Mouse (Mus musculus) embryo, embryonic 11 days (tissue): Measurements from ENCODE around the gene Ninl.

Experiments
- DNase-seq: peaks from one replicate; pipeline ENCODE4 v3.0.0-alpha.2; 2015

Gene Ninl

GRCm38 (mm10) chr2:150995324-150995723 is 43.9 kb downstream of the Ninl start:
- DNase-seq: no peak

GRCm38 (mm10) chr2:150991050-150991449 is 48.1 kb downstream of the Ninl start:
- no peak for DNase-seq

DNA sequence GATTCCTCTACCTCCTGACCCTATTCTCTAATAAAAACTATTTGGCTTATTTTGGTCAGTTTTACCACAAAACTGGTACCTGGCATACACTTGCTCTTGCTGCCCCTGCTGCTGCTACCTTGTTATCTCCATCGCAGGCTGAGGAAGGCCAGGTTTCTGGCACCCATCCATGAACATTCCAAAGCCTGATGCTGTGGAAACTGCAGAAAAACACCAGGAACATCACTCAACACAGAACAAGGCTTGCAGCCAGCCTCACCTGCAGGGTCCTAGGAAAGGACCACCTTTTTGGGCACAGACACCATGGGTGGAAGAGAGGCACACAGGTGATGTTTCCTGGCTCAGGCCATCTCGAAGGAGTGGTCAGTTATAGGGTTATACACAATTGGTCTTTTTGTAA is 48.7 kb downstream of the Ninl start:
- no peak for DNase-seq

DNA sequence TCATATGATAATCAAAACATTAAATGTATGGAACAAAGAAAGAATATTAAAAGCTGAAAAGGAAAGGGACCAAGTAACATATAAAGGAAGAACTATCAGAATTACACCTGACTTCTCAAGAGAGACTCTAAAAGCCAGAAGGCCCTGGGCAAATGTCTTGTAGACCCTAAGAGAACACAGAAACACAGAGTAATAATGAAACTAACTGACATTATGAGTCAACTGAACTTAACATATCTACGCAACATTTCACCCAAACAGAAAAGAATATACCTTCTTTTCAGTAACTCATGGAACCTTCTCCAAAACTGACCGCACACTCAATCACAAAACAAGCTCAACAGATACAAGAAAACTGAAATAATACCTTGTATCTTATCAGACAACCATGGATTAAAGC is 53.8 kb downstream of the Ninl start:
- no peak for DNase-seq

GRCm38 (mm10) chr2:150982051-150982450 is 57.1 kb downstream of the Ninl start:
- DNase-seq: no peak

GRCm38 (mm10) chr2:150981524-150981923 is 57.7 kb downstream of the Ninl start:
- DNase-seq: no peak

GRCm38 (mm10) chr2:150979861-150980620 is 59.1 kb downstream of the Ninl start:
- DNase-seq: no peak

- DNase-seq: no peak
Measured at GRCm38 (mm10) chr2:150978791-150979190, 60.4 kb downstream of the Ninl start.

- DNase-seq: no peak
Measured at GRCm38 (mm10) chr2:150977676-150978075, 61.5 kb downstream of the Ninl start.

GRCm38 (mm10) chr2:150976871-150977270 is 62.3 kb downstream of the Ninl start:
- DNase-seq: no peak

- DNase-seq: no peak
Measured at GRCm38 (mm10) chr2:150973401-150974115, 65.6 kb downstream of the Ninl start.

GRCm38 (mm10) chr2:150972681-150973080 is 66.5 kb downstream of the Ninl start:
- no peak for DNase-seq

DNA sequence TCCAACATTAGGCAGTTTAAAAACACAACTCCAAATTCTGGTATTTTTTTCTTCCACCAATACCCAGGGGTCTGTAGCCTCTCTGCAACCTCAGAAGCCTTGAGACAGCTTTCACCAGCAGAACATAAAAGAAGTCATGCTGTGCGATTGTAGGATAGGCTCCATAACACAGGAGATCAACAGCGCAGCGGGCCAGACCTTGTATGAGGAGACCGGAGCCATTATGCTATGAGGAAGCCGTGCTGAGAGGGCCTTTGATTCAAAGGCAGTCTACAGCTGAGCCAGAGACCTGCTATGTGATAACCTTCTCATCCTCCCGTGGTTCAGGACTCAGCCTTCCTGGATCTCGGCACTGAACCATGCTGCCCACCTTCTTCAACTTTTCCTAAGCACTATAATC is 67.3 kb downstream of the Ninl start:
- no peak for DNase-seq

- DNase-seq: no peak
Measured at GRCm38 (mm10) chr2:150969231-150969630, 70.0 kb downstream of the Ninl start.

GRCm38 (mm10) chr2:150967491-150967890 is 71.7 kb downstream of the Ninl start:
- no peak for DNase-seq

GRCm38 (mm10) chr2:150965951-150966350 is 73.2 kb downstream of the Ninl start:
- no peak for DNase-seq

DNA sequence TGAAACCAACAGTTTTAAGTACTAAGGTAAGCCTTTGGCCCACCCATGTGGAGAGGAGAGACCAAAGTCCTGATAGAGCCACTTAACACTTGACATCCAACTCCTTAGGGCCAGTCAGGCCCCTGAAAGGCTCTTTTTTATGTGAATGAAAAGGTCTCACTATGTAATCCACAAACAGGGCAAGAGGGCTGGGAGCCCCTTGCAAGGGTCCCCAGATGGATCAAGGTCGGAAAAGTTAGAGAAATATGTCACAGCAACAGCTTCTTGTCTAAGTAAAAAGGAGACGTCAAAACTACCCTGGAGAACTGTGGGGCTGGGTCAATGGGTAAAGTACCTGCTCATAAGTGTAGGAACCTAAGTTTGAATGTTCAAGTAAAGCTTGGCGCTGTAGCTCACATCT is 74.5 kb downstream of the Ninl start:
- no peak for DNase-seq

DNA sequence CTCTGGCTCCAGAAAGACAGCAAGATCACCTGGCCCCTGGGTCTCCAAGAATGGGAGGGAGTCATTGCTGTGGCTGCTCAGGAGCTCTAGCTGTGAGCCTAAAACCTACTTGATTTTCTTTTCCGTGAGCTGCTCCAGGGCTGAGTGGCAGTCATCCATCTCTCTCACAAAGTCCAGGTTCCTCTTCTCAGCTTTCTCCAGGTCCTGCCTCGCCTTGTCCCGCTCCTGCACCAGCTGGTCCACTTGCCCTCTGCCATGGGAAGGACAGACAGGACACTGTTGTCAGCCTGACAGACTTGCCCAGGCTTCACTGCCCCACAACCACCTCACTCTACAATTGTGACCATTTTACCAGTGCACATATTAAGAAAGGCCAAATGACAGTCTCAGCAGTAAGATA is 75.9 kb downstream of the Ninl start:
- DNase-seq: no peak

GRCm38 (mm10) chr2:150959521-150959920 is 79.7 kb downstream of the Ninl start:
- no peak for DNase-seq

DNA sequence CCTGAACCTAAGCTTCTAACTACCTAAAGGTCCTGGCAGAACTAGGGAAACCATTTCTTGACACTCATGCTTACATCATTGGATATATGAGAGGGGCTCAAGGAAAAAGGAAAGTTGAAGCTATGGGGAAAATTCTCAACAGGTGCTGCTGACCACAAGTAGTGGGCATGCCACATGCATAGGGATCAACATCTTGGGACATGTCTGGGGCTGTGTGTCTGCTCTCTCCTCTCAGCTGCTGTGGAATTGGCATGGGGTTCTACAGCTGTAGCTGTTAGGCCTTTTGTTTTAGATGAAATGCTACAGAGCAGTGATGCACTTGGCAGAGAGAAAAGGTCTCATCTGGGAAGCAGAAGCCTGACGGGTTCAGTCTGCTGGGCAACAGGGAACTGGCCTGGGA is 83.3 kb downstream of the Ninl start:
- no peak for DNase-seq

DNA sequence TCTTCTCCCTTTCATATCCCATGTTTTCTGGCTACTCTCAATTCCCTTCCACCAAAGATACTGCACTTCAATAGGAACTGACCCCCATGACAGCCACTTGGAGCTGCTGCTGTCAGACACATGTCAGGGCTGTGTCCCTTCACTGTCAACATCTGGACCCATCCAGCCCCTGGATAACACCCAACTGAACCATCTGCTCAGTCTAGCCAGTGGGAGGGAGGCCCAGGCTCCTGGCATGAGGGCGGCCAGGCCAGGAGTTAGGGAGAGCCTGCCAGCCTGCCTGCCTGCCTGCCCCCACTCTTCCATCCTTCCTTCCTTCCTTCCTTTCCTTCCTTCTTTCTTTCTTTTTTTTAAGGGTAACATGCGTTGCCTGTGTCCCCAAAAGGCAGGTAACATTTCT is 88.0 kb downstream of the Ninl start:
- no peak for DNase-seq

DNA sequence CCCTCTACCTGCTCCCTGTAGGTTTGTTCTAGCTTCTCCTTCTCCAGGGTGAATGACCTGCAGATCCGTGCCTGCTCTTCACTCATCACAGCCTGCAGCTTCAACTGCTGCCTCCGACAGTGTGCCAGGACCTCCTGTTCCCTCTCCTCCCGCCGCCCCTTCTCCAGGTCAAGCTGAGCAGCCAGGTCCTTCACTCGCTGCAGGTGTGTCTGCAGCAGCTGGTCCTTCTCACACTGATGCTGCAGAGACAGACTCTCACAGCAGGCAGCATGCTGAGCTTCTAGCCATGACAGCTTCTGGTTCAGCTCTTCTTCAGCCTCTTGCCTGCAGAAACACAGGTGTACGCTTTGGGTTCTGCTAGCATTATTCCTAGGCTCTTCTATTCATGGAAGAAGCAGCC is 89.1 kb downstream of the Ninl start:
- DNase-seq: no peak

DNA sequence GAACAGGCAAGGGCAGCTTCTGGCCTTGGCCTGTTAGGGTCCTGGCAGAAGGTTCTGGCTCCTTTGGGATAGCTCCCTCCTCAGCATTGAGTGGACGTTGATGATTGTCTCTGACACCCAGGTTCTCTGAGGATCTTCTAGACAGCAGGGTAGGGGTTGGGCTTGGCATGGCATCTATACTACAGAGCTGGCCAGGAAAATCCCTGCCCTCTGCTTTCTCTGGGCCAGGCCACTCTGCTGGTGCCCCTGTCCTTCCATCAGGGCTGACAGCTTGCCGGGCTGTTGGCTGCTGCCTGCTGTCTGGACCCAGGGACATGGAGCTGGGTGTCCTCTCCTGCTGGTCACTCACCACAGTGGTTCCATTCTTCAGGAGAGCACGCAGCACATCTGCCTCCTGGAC is 89.5 kb downstream of the Ninl start:
- DNase-seq: no peak

DNA sequence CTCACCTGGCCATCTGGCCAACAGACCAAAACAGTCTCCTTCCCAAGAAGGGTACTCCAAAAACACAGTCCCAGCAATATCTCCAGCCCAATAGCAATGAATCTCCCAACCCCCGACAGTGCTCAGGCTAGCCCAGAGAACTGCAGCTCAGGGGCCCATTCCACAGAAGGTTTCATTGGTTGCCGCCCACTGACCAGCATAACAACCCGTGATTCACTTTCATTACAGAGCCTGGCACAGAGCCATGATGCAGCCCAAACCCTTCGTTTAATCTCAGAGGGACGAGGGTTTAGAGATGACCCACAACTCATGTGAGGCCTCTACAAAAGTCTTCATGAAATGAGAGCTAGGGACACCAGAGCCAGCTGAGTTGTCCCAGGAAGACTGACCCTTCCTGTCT is 90.4 kb downstream of the Ninl start:
- no peak for DNase-seq
